Mouse (Mus musculus): ENCODE data around the gene AI837181. TPM values are rescaled to one million over a fixed set of nuclear protein-coding genes. Genes with fewer than 3 reads are reported as not detected.

The AI837181 gene
- total RNA-seq (2021) (10 to 100 TPM; 32.9 TPM), polyA plus RNA-seq (2012; rRNA removed) (55.4 and 59.5 TPM in 2 replicates)
- long read RNA-seq, transcript AI837181-202 (2 exons, 1,528 nt) = major isoform, 13 of 36 reads
- long read RNA-seq, partial matches to known transcripts = 0 of 36 reads
- long read RNA-seq, other reads (novel, unspliced or antisense) = 19 of 36 reads

DNA sequence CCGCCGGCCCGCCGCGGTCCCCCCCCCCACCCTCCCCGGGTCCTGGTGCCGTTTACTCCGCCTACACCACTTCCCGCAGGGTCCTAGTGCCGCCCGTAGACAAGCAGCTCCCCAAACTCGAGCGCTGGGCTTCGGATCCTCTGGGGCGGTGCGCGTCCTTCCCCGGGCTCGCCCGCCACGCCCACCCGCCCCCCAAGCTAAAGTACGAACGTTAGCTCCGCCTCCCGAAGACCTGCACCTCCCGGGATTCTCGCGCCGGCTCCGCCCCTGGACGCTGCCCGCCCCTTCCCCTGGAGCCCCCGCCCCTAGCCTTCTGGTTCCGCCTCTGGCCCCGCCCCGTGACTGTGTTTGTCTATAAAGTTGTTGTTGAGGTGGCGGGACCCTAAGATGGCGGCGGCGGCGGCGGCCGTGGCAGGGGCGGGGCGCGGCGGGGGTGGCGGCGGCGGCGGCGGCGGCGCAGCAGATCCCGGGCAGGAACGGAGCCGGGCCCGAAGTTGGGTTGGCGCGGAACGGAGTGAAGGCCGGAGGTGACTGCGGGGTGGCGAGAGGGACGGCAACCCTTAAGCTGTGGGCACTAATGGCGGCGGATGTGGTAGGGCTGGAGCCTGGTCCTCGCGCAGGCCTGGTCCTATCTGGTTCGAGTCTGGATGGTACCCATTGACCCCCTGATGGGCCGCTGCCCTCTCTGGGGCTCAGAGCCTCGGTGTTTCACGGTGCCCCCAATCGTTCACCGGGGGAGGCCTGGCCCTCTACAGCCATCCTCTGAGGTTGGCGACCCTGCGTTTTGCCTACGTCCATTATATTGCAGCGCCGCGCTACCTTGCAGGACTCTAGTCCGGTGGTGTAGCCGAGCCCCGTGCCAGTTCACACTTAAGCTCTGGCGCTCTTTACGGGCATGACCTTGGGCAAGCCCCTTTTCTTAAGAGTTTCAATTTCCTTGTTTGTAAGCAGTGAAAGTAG is at the start of gene AI837181, which contains the start of gene Drap1:
TSS of gene AI837181 (plus strand) at position 363 of the 960 bp plus-strand sequence.
TSS of gene Drap1 (minus strand) at position 198 of the 960 bp plus-strand sequence.
- Histone ChIP-seq H3K27me3 (ENCODE audit: control insufficient read depth, insufficient read depth, low read length) (no peaks in the 10 kb centered on the region), H3K36me3 (ENCODE audit: control insufficient read depth, insufficient read depth, low read length) (peaks cover 2% of the 10 kb centered on the region), H3K79me2 (replicated peaks; ENCODE audit: control insufficient read depth, insufficient read depth, low read length) (peaks cover 6% of the 10 kb centered on the region; the same call in 1 of the 2 replicates), H3K27ac (peak within 1 kb of the TSS; percentile 97), H3K9ac (ENCODE audit: low read depth, low read length) (peak within 1 kb of the TSS; percentile 96), H3K4me1 (ENCODE audit: control insufficient read depth, insufficient read depth, low read length) (peaks cover 15% of the 10 kb centered on the region), H3K4me3 (peak within 1 kb of the TSS; percentile 95)
- under 1% methylated on average over 84 of the region's 87 CpGs for WGBS
- intact Hi-C loops (cut with DNase I) = loop anchor here (1.0 to 2.0 kb wide), 2 partner anchors 36 to 63 kb away; partner anchors contain the start of genes Mus81 and Sart1
- DNase-seq = peak; percentile 93 to 94
- TF ChIP-seq POLR2A (IDR thresholded peaks at IDR 0.05; ENCODE audit: insufficient read depth, low read depth, low read length) (0 out of 2 replicates have a peak, but pooled peaks have one; percentile 4), EP300 (IDR thresholded peaks at IDR 0.05; ENCODE audit: insufficient read depth, low read depth, low read length) (no peak)

DNA sequence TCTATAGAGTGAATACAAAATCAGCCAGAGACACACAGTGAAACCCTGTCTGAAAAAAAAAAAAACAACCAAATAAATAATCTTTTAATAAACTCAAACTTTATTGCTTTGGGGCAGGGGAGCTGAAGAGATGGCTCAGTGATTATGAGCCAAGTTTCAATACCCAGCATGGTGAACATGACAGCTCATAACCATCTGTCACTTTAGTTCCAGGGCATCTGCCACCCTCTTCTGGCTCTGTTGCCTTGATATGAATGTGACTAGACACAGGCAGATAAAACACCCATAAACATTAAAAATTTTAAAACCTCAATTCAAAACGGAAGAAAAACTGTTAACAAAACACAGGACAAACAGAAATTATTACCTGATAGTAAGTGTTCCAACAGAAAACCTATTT is 47.5 kb upstream of the AI837181 start:
- no peak for DNase-seq
- WGBS = 93% methylated on average over 1 of the region's 1 CpGs
- H3K9ac ChIP-seq (ENCODE audit: low read depth, low read length) = no peak overlapping the region
- H3K27me3 ChIP-seq (ENCODE audit: control insufficient read depth, insufficient read depth, low read length) = no peaks in the 10 kb centered on the region
- H3K36me3 ChIP-seq (ENCODE audit: control insufficient read depth, insufficient read depth, low read length) = no peaks in the 10 kb centered on the region
- intact Hi-C loops (cut with DNase I) = no loop called here
- no peak for TF ChIP-seq EP300 (IDR thresholded peaks at IDR 0.05; ENCODE audit: insufficient read depth, low read depth, low read length)
- TF ChIP-seq CTCF (IDR thresholded peaks at IDR 0.05) = no peak
- TF ChIP-seq POLR2A (IDR thresholded peaks at IDR 0.05; ENCODE audit: insufficient read depth, low read depth, low read length) = no peak
- no peaks in the 10 kb centered on the region for H3K79me2 ChIP-seq (replicated peaks; ENCODE audit: control insufficient read depth, insufficient read depth, low read length)
- no peaks in the 10 kb centered on the region for H3K4me1 ChIP-seq (ENCODE audit: control insufficient read depth, insufficient read depth, low read length)
- no peak overlapping the region for H3K27ac ChIP-seq
- H3K4me3 ChIP-seq = no peak overlapping the region

DNA sequence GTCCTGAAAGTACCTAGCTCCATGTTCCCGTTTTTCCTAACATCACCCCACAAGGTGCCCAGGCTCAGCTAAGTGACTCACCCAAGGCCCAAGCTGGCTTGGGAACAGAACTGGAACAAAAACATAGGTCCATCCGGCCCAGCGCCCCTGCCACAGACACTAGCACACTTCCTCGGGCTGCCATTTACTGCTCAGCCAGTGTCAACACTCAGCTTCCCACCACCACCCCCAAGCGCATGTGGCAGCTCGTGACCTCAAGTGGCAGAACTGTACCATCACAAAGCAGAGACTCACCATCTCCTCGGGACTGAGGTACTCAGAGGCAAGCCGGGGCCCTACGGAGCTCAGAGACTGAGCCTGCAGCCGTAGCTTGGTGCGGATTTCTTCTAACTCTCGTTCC is 41.6 kb upstream of the AI837181 start:
- WGBS = 91% methylated on average over 12 of the region's 12 CpGs
- H3K27me3 ChIP-seq (ENCODE audit: control insufficient read depth, insufficient read depth, low read length) = no peaks in the 10 kb centered on the region
- intact Hi-C loops (cut with DNase I) = loop anchor here (10.0 kb wide), 1 partner anchor 301 kb away; the partner anchor contains the start of genes Map3k11 and Pcnx3
- peaks cover 2% of the 10 kb centered on the region for H3K79me2 ChIP-seq (replicated peaks; ENCODE audit: control insufficient read depth, insufficient read depth, low read length)
- no peak overlapping the region for H3K27ac ChIP-seq
- no peak overlapping the region for H3K4me3 ChIP-seq
- TF ChIP-seq POLR2A (IDR thresholded peaks at IDR 0.05; ENCODE audit: insufficient read depth, low read depth, low read length) (no peak), EP300 (IDR thresholded peaks at IDR 0.05; ENCODE audit: insufficient read depth, low read depth, low read length) (no peak)
- no peak overlapping the region for H3K9ac ChIP-seq (ENCODE audit: low read depth, low read length)
- H3K36me3 ChIP-seq (ENCODE audit: control insufficient read depth, insufficient read depth, low read length) = peaks cover 3% of the 10 kb centered on the region; the same call in 1 of the 2 replicates
- DNase-seq = no peak
- H3K4me1 ChIP-seq (ENCODE audit: control insufficient read depth, insufficient read depth, low read length) = peaks cover 2% of the 10 kb centered on the region

DNA sequence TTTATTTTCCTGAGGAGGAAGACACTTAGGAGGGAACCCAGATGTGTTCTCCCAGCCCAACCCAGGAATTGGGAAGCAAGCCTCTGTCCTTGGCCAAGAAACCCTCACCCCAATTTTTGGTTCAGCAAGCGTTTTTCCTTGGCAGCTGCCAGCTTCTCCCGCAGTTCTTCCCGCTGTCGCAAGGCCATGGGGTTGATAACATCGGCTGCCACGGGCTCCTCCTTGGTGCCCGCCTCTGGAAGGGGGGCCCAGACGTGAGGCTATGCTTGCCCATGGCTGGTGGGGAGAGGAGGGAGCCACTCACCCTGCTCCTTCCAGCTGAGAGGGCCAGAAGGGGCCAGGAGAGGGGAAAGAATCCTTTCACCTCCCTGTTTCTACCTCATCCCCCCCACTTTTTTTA is 40.2 kb upstream of the AI837181 start:
- no peaks in the 10 kb centered on the region for H3K27me3 ChIP-seq (ENCODE audit: control insufficient read depth, insufficient read depth, low read length)
- H3K79me2 ChIP-seq (replicated peaks; ENCODE audit: control insufficient read depth, insufficient read depth, low read length) = peaks cover 3% of the 10 kb centered on the region
- H3K36me3 ChIP-seq (ENCODE audit: control insufficient read depth, insufficient read depth, low read length) = peaks cover 3% of the 10 kb centered on the region; the same call in 1 of the 2 replicates
- no peak overlapping the region for H3K4me3 ChIP-seq
- no peak overlapping the region for H3K27ac ChIP-seq
- intact Hi-C loops (cut with DNase I) = loop anchor here (1.0 to 10.0 kb wide), 2 partner anchors 15 to 300 kb away; partner anchors contain the start of genes Map3k11 and Pcnx3
- no peak for DNase-seq
- 86% methylated on average over 8 of the region's 8 CpGs for WGBS
- no peak overlapping the region for H3K9ac ChIP-seq (ENCODE audit: low read depth, low read length)
- H3K4me1 ChIP-seq (ENCODE audit: control insufficient read depth, insufficient read depth, low read length) = peaks cover 5% of the 10 kb centered on the region
- TF ChIP-seq EP300 (IDR thresholded peaks at IDR 0.05; ENCODE audit: insufficient read depth, low read depth, low read length) (no peak), CTCF (IDR thresholded peaks at IDR 0.05) (no peak), POLR2A (IDR thresholded peaks at IDR 0.05; ENCODE audit: insufficient read depth, low read depth, low read length) (no peak)

DNA sequence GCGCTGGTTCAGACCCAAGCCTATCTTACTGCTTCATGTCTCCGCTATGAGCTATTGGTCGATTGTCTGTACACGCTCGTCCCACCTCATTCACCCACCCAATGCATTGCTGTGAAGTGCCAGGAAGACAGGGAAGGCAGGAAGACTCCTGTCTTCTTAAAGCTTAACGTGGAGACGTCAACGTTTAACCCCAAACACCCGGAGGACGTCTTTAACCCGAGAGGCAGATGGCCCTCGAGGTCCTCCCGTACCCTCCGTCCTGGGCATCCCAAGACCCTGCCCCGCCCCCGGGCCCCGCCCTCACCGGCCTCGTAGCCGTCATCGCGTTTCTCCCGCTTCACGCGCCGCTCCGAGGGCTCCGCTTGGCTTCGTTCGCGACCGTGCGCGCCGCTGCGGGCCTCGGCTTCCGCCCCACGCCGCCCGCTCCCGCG is 36.9 kb upstream of the AI837181 start:
- Histone ChIP-seq H3K4me1 (ENCODE audit: control insufficient read depth, insufficient read depth, low read length) (peaks cover 5% of the 10 kb centered on the region), H3K9ac (ENCODE audit: low read depth, low read length) (peak overlapping the region; percentile 97), H3K4me3 (peak overlapping the region; percentile 99), H3K36me3 (ENCODE audit: control insufficient read depth, insufficient read depth, low read length) (peaks cover 3% of the 10 kb centered on the region; the same call in 1 of the 2 replicates), H3K79me2 (replicated peaks; ENCODE audit: control insufficient read depth, insufficient read depth, low read length) (peaks cover 3% of the 10 kb centered on the region), H3K27ac (peak overlapping the region; percentile 90), H3K27me3 (ENCODE audit: control insufficient read depth, insufficient read depth, low read length) (no peaks in the 10 kb centered on the region)
- WGBS = under 1% methylated on average over 43 of the region's 43 CpGs
- DNase-seq = no peak
- TF ChIP-seq CTCF (IDR thresholded peaks at IDR 0.05) (no peak), EP300 (IDR thresholded peaks at IDR 0.05; ENCODE audit: insufficient read depth, low read depth, low read length) (no peak), POLR2A (IDR thresholded peaks at IDR 0.05; ENCODE audit: insufficient read depth, low read depth, low read length) (no peak)
- intact Hi-C loops (cut with DNase I) = loop anchor here (1.0 to 10.0 kb wide), 4 partner anchors 22 to 297 kb away; partner anchors contain the start of genes AI837181, Drap1, Eif1ad and Map3k11
